ENCODE assay signal across 8 mouse cellular contexts in genomic region chr14:28509441-28510340, GRCm38 (mm10). TPM values are rescaled to one million over a fixed set of nuclear protein-coding genes. Genes with fewer than 3 reads are reported as not detected.
DNase-seq lines count a peak whose midpoint lies in the region; ATAC-seq and TF ChIP-seq lines count a peak whose summit lies in the region.

No protein-coding gene starts in this region.

- peak overlapping the region; percentile 97 for H3K4me2 ChIP-seq in heart, embryonic 14.5 days (ENCODE audit: low read length)
- peak overlapping the region; percentile 14; the same call in 1 of the 2 replicates for H3K4me2 ChIP-seq in liver, embryonic 13.5 days

- H3K27me3 ChIP-seq in heart, embryonic 14.5 days (ENCODE audit: control insufficient read depth, insufficient read depth, low read length): peaks cover 13% of the 10 kb centered on the region
- peaks cover 94% of the 10 kb centered on the region for H3K27me3 ChIP-seq in liver, embryonic 13.5 days
- peaks cover 47% of the 10 kb centered on the region for H3K27me3 ChIP-seq in small intestine, adult 2 months (ENCODE audit: control insufficient read depth, insufficient read depth, low read length)

- 2% methylated on average over 47 of the region's 47 CpGs for WGBS in heart, embryonic 14.5 days
- 2% methylated on average over 47 of the region's 47 CpGs for WGBS in liver, embryonic 13.5 days (ENCODE audit: insufficient replicate concordance)
- 8% methylated on average over 47 of the region's 47 CpGs for WGBS in small intestine, adult 2 months

- peak overlapping the region; percentile 93 for H3K9ac ChIP-seq in heart, embryonic 14.5 days (ENCODE audit: low read length)
- H3K9ac ChIP-seq in liver, embryonic 13.5 days: no peak overlapping the region

- TF ChIP-seq CTCF in small intestine, adult 2 months (IDR thresholded peaks at IDR 0.05; ENCODE audit: extremely low read depth, insufficient read length, insufficient replicate concordance, low read depth, low read length): no peak

- peaks cover 23% of the 10 kb centered on the region for H3K36me3 ChIP-seq in heart, embryonic 14.5 days (ENCODE audit: control insufficient read depth, insufficient read depth, low read length)
- no peaks in the 10 kb centered on the region for H3K36me3 ChIP-seq in liver, embryonic 13.5 days
- no peaks in the 10 kb centered on the region for H3K36me3 ChIP-seq in small intestine, adult 2 months (ENCODE audit: control insufficient read depth, insufficient read depth, low read length)

- no peak for ATAC-seq in heart, embryonic 14.5 days (ENCODE audit: insufficient number of reproducible peaks, insufficient read depth, low FRiP score, low read depth)
- ATAC-seq in liver, embryonic 13.5 days (ENCODE audit: low read depth): no peak

- peak; percentile 33 to 40 for DNase-seq in cerebellum, postnatal 14 days
- DNase-seq in cerebellum, adult 18-20 months: no peak
- peak; percentile 46 to 73 for DNase-seq in urinary bladder, adult 18-20 months (ENCODE audit: low spot score in 2 of 2)
- no peak for DNase-seq in urinary bladder, postnatal 10 days (ENCODE audit: low spot score)
- DNase-seq in liver, embryonic 13.5 days: no peak
- DNase-seq in thymus, postnatal 25 days: no peak

- H3K27ac ChIP-seq in heart, embryonic 14.5 days (replicated peaks in 1 of 2; ENCODE audit: control insufficient read depth in 1 of 2, insufficient read depth in 1 of 2, low read depth in 2 of 2, low read length in 2 of 2): no peak overlapping the region
- no peak overlapping the region for H3K27ac ChIP-seq in liver, embryonic 13.5 days
- H3K27ac ChIP-seq in small intestine, adult 2 months (ENCODE audit: insufficient read depth, low read depth, low read length): no peak overlapping the region

- no peaks in the 10 kb centered on the region for H3K9me3 ChIP-seq in heart, embryonic 14.5 days (ENCODE audit: control insufficient read depth, low read length)
- H3K9me3 ChIP-seq in liver, embryonic 13.5 days (replicated peaks): no peaks in the 10 kb centered on the region

- TF ChIP-seq POLR2A in small intestine, adult 2 months (IDR thresholded peaks at IDR 0.05; ENCODE audit: low read depth, low read length): no peak

- H3K4me3 ChIP-seq in heart, embryonic 14.5 days (ENCODE audit: control insufficient read depth in 1 of 2, insufficient read depth in 1 of 2, low read depth in 1 of 2, low read length in 2 of 2): peak overlapping the region; percentile 50 to 82
- no peak overlapping the region for H3K4me3 ChIP-seq in liver, embryonic 13.5 days (replicated peaks)
- peak overlapping the region; percentile 46 for H3K4me3 ChIP-seq in small intestine, adult 2 months (ENCODE audit: low read depth, low read length)

- peaks cover 11 to 32% of the 10 kb centered on the region in 2 experiments; a peak in 3 of 4 replicates for H3K4me1 ChIP-seq in heart, embryonic 14.5 days (ENCODE audit: control insufficient read depth in 2 of 2, insufficient read depth in 2 of 2, low read length in 2 of 2)
- H3K4me1 ChIP-seq in liver, embryonic 13.5 days (replicated peaks): peaks cover 6% of the 10 kb centered on the region; the same call in 1 of the 2 replicates
- peaks cover 5% of the 10 kb centered on the region; the same call in 1 of the 2 replicates for H3K4me1 ChIP-seq in small intestine, adult 2 months (ENCODE audit: control insufficient read depth, insufficient read depth, insufficient read length, low read length)

RNA-seq across cellular contexts. Expression of gene Wnt5a, which starts 5.1 kb away (rescaled TPM):
- 15.3 and 17.7 TPM in 2 replicates for polyA plus RNA-seq in heart, embryonic 14.5 days (2014; fragmentation: Nextera tagmentation; extraction: Ambion mirVana)
- 0.20 and 0.36 TPM in 2 replicates for polyA plus RNA-seq in liver, embryonic 13.5 days (2015; fragmentation: Nextera tagmentation; extraction: Ambion mirVana)
- polyA plus RNA-seq in small intestine, adult 2 months (2012; rRNA removed): 4.4 and 7.4 TPM in 2 replicates

Comparison
In these comparisons a context has a peak if more than half of its experiments do, and no peak if none do; other contexts are left out.
1. DNase-seq: peak in cerebellum, postnatal 14 days (2 of 2) and urinary bladder, adult 18-20 months (2 of 2); none in cerebellum, adult 18-20 months (0 of 2), urinary bladder, postnatal 10 days (single experiment), liver, embryonic 13.5 days (single experiment) and thymus, postnatal 25 days (single experiment).